Mouse (Mus musculus): ENCODE results near the gene Suds3.

Suds3 gene

GRCm38 (mm10) chr5:117103194-117103929, 12.6 kb downstream of the Suds3 start:
- TF ChIP-seq NANOG (IDR thresholded peaks at IDR 0.05; ENCODE audit: borderline replicate concordance, low read length) = no peak
- TF ChIP-seq POU5F1 (IDR thresholded peaks at IDR 0.05; ENCODE audit: borderline replicate concordance, low read length) = no peak
- TF ChIP-seq CTCF (conservative IDR thresholded peaks at IDR 0.05; ENCODE audit: low read length) = no peak
- no peaks in the 10 kb centered on the region for H3K27me3 ChIP-seq (ENCODE audit: insufficient read depth, low read length)
- H3K36me3 ChIP-seq (ENCODE audit: insufficient read depth, low read length) = peaks cover 97% of the 10 kb centered on the region
- H3K4me3 ChIP-seq (replicated peaks; ENCODE audit: low read length) = no peak overlapping the region
- peaks cover 71% of the 10 kb centered on the region for H3K4me1 ChIP-seq (replicated peaks; ENCODE audit: low read depth, low read length)
- no peaks in the 10 kb centered on the region for H3K9me3 ChIP-seq (ENCODE audit: low read length)

GRCm38 (mm10) chr5:117099742-117100141, 16.2 kb downstream of the Suds3 start:
- Histone ChIP-seq H3K27me3 (ENCODE audit: insufficient read depth, low read length) (no peaks in the 10 kb centered on the region), H3K4me3 (replicated peaks; ENCODE audit: low read length) (no peak overlapping the region), H3K9me3 (ENCODE audit: low read length) (no peaks in the 10 kb centered on the region), H3K36me3 (ENCODE audit: insufficient read depth, low read length) (peaks cover 90% of the 10 kb centered on the region), H3K4me1 (replicated peaks; ENCODE audit: low read depth, low read length) (peaks cover 63% of the 10 kb centered on the region)
- TF ChIP-seq CTCF (conservative IDR thresholded peaks at IDR 0.05; ENCODE audit: low read length) (peak; percentile 45), POU5F1 (IDR thresholded peaks at IDR 0.05; ENCODE audit: borderline replicate concordance, low read length) (no peak)

- Histone ChIP-seq H3K4me3 (replicated peaks; ENCODE audit: low read length) (no peak overlapping the region), H3K9me3 (ENCODE audit: low read length) (no peaks in the 10 kb centered on the region), H3K36me3 (ENCODE audit: insufficient read depth, low read length) (peaks cover 86% of the 10 kb centered on the region), H3K27me3 (ENCODE audit: insufficient read depth, low read length) (no peaks in the 10 kb centered on the region), H3K4me1 (replicated peaks; ENCODE audit: low read depth, low read length) (peaks cover 62% of the 10 kb centered on the region)
- TF ChIP-seq POU5F1 (IDR thresholded peaks at IDR 0.05; ENCODE audit: borderline replicate concordance, low read length) = no peak
- no peak for TF ChIP-seq NANOG (IDR thresholded peaks at IDR 0.05; ENCODE audit: borderline replicate concordance, low read length)
- no peak for TF ChIP-seq CTCF (conservative IDR thresholded peaks at IDR 0.05; ENCODE audit: low read length)
These were observed 16.9 kb downstream of the Suds3 start for GRCm38 (mm10) chr5:117099008-117099407.

- Histone ChIP-seq H3K4me3 (replicated peaks; ENCODE audit: low read length) (no peak overlapping the region), H3K36me3 (ENCODE audit: insufficient read depth, low read length) (peaks cover 86% of the 10 kb centered on the region), H3K27me3 (ENCODE audit: insufficient read depth, low read length) (no peaks in the 10 kb centered on the region), H3K9me3 (ENCODE audit: low read length) (no peaks in the 10 kb centered on the region), H3K4me1 (replicated peaks; ENCODE audit: low read depth, low read length) (peaks cover 62% of the 10 kb centered on the region)
- TF ChIP-seq CTCF (conservative IDR thresholded peaks at IDR 0.05; ENCODE audit: low read length) (peak; percentile 93), NANOG (IDR thresholded peaks at IDR 0.05; ENCODE audit: borderline replicate concordance, low read length) (no peak)
These were observed 19.2 kb downstream of the Suds3 start for GRCm38 (mm10) chr5:117096716-117097115.

- peak; percentile 87 for TF ChIP-seq CTCF (conservative IDR thresholded peaks at IDR 0.05; ENCODE audit: low read length)
- no peak for TF ChIP-seq NANOG (IDR thresholded peaks at IDR 0.05; ENCODE audit: borderline replicate concordance, low read length)
- H3K4me3 ChIP-seq (replicated peaks; ENCODE audit: low read length) = no peak overlapping the region
- no peaks in the 10 kb centered on the region for H3K9me3 ChIP-seq (ENCODE audit: low read length)
- peaks cover 73% of the 10 kb centered on the region for H3K36me3 ChIP-seq (ENCODE audit: insufficient read depth, low read length)
- peaks cover 51% of the 10 kb centered on the region for H3K4me1 ChIP-seq (replicated peaks; ENCODE audit: low read depth, low read length)
- no peaks in the 10 kb centered on the region for H3K27me3 ChIP-seq (ENCODE audit: insufficient read depth, low read length)
These were observed 21.5 kb downstream of the Suds3 start for GRCm38 (mm10) chr5:117094431-117094830.

- TF ChIP-seq NANOG (IDR thresholded peaks at IDR 0.05; ENCODE audit: borderline replicate concordance, low read length) (no peak), CTCF (conservative IDR thresholded peaks at IDR 0.05; ENCODE audit: low read length) (no peak), POU5F1 (IDR thresholded peaks at IDR 0.05; ENCODE audit: borderline replicate concordance, low read length) (no peak)
- H3K4me1 ChIP-seq (replicated peaks; ENCODE audit: low read depth, low read length) = peaks cover 44% of the 10 kb centered on the region
- no peaks in the 10 kb centered on the region for H3K9me3 ChIP-seq (ENCODE audit: low read length)
- H3K4me3 ChIP-seq (replicated peaks; ENCODE audit: low read length) = no peak overlapping the region
- H3K27me3 ChIP-seq (ENCODE audit: insufficient read depth, low read length) = peaks cover 18% of the 10 kb centered on the region
- H3K36me3 ChIP-seq (ENCODE audit: insufficient read depth, low read length) = peaks cover 35% of the 10 kb centered on the region
These were observed 26.1 kb downstream of the Suds3 start for GRCm38 (mm10) chr5:117089786-117090185.

- Histone ChIP-seq H3K4me1 (replicated peaks; ENCODE audit: low read depth, low read length) (peaks cover 39% of the 10 kb centered on the region), H3K9me3 (ENCODE audit: low read length) (no peaks in the 10 kb centered on the region), H3K27me3 (ENCODE audit: insufficient read depth, low read length) (peaks cover 25% of the 10 kb centered on the region), H3K36me3 (ENCODE audit: insufficient read depth, low read length) (peaks cover 33% of the 10 kb centered on the region), H3K4me3 (replicated peaks; ENCODE audit: low read length) (no peak overlapping the region)
- TF ChIP-seq POU5F1 (IDR thresholded peaks at IDR 0.05; ENCODE audit: borderline replicate concordance, low read length) = no peak
These were observed 26.8 kb downstream of the Suds3 start for GRCm38 (mm10) chr5:117089147-117089546.

- H3K4me1 ChIP-seq (replicated peaks; ENCODE audit: low read depth, low read length) = peaks cover 25% of the 10 kb centered on the region
- TF ChIP-seq CTCF (conservative IDR thresholded peaks at IDR 0.05; ENCODE audit: low read length) = no peak
- TF ChIP-seq NANOG (IDR thresholded peaks at IDR 0.05; ENCODE audit: borderline replicate concordance, low read length) = no peak
- TF ChIP-seq POU5F1 (IDR thresholded peaks at IDR 0.05; ENCODE audit: borderline replicate concordance, low read length) = no peak
These were observed 28.2 kb downstream of the Suds3 start for GRCm38 (mm10) chr5:117087718-117088117.

GRCm38 (mm10) chr5:117069498-117069894, 46.4 kb downstream of the Suds3 start:
- Histone ChIP-seq H3K4me1 (replicated peaks; ENCODE audit: low read depth, low read length) (peaks cover 5% of the 10 kb centered on the region; the same call in 1 of the 2 replicates), H3K36me3 (ENCODE audit: insufficient read depth, low read length) (no peaks in the 10 kb centered on the region)

More at GRCm38 (mm10) chr5:117087718-117088117, 28.2 kb downstream of the Suds3 start:
- Histone ChIP-seq H3K9me3 (ENCODE audit: low read length) (no peaks in the 10 kb centered on the region), H3K36me3 (ENCODE audit: insufficient read depth, low read length) (peaks cover 19% of the 10 kb centered on the region), H3K27me3 (ENCODE audit: insufficient read depth, low read length) (peaks cover 27% of the 10 kb centered on the region), H3K4me3 (replicated peaks; ENCODE audit: low read length) (no peak overlapping the region; the same call in 1 of the 2 replicates)

More at GRCm38 (mm10) chr5:117069498-117069894, 46.4 kb downstream of the Suds3 start:
- TF ChIP-seq CTCF (conservative IDR thresholded peaks at IDR 0.05; ENCODE audit: low read length) (peak; percentile 89), NANOG (IDR thresholded peaks at IDR 0.05; ENCODE audit: borderline replicate concordance, low read length) (no peak), POU5F1 (IDR thresholded peaks at IDR 0.05; ENCODE audit: borderline replicate concordance, low read length) (no peak)
- no peaks in the 10 kb centered on the region for H3K27me3 ChIP-seq (ENCODE audit: insufficient read depth, low read length)
- H3K9me3 ChIP-seq (ENCODE audit: low read length) = no peaks in the 10 kb centered on the region
- no peak overlapping the region for H3K4me3 ChIP-seq (replicated peaks; ENCODE audit: low read length)

Data from E14TG2a.4 (cell line).